Mouse (Mus musculus) inflammation-experienced regulatory T-cells, adult 16 weeks (primary cell): ENCODE results near the gene Ppp1r9a. TPM values are rescaled to one million over a fixed set of nuclear protein-coding genes. Genes with fewer than 3 reads are reported as not detected.

Experiments
- polyA plus RNA-seq: library from polyadenylated mRNA; unstranded; fragments of 100-300 nt; shearing (Covaris generic); gene quantifications from one replicate; pipeline ENCODE4 v1.2.1, GENCODE M21; 2017

Ppp1r9a gene
- not detected for polyA plus RNA-seq

GRCm38 (mm10) chr6:4902674-4903324 is at the start of gene Ppp1r9a:
Gene Ppp1r9a (plus strand): TSS chr6:4902917.

GRCm38 (mm10) chr6:5193693-5194092 is 291.0 kb downstream of the Ppp1r9a start, which contains the start of gene Pon1:
Gene Pon1 (minus strand): TSS chr6:5193946.

Other genes starting within 250 kb of the Ppp1r9a start
- gene Sgce, start 155.7 kb upstream of the Ppp1r9a start, polyA plus RNA-seq: not detected
- gene Peg10, start 155.6 kb upstream of the Ppp1r9a start, polyA plus RNA-seq: not detected